Mouse (Mus musculus) forebrain, postnatal 0 days (tissue): Measurements from ENCODE around the gene Lrp4. TPM values are rescaled to one million over a fixed set of nuclear protein-coding genes. Genes with fewer than 3 reads are reported as not detected.
A peak's percentile ranks its signal among the peaks of the same experiment; 100 is the strongest.

Source experiments
- ATAC-seq: fragments of 200-750 bp; cut with Nextera tagmentation; 2 replicates; pipeline ENCODE4 v1.8.0; 2017; ENCODE audit warnings: mild to moderate bottlenecking, moderate library complexity
- DNase-seq: peaks from one replicate; pipeline ENCODE4 v3.0.0-alpha.2; 2015
- H3K27ac ChIP-seq: fragments of 300-500 bp; sonication (generic); 2 replicates; pipeline ENCODE4 v1.5.1; 2014; ENCODE audit warnings: low read depth, mild to moderate bottlenecking, antibody characterized with exemption, low read length, moderate library complexity, mixed read lengths
- H3K27me3 ChIP-seq: fragments of 300-500 bp; sonication (generic); 2 replicates; pipeline ENCODE4 v1.6.1; 2014; ENCODE audit warnings: mild to moderate bottlenecking, low read length, mixed read lengths; ENCODE audit not compliant: insufficient read depth
- H3K36me3 ChIP-seq: fragments of 300-500 bp; sonication (generic); 2 replicates; pipeline ENCODE4 v1.6.1; 2014; ENCODE audit warnings: mild to moderate bottlenecking, moderate library complexity; ENCODE audit not compliant: insufficient read depth
- H3K4me1 ChIP-seq: fragments of 300-500 bp; sonication (generic); 2 replicates; pipeline ENCODE4 v1.6.1; 2014; ENCODE audit warnings: antibody characterized with exemption; ENCODE audit not compliant: insufficient read depth
- H3K4me2 ChIP-seq: fragments of 300-500 bp; sonication (generic); 2 replicates; pipeline ENCODE4 v1.6.1; 2014; ENCODE audit warnings: low read depth, mild to moderate bottlenecking, moderate library complexity
- H3K4me3 ChIP-seq: fragments of 300-500 bp; sonication (generic); 2 replicates; pipeline ENCODE4 v1.5.1; 2014; ENCODE audit warnings: low read depth, low read length, mixed read lengths
- H3K9ac ChIP-seq: fragments of 300-500 bp; sonication (generic); 2 replicates; pipeline ENCODE4 v1.6.1; 2014; ENCODE audit warnings: mild to moderate bottlenecking
- H3K9me3 ChIP-seq: fragments of 300-500 bp; sonication (generic); 2 replicates; pipeline ENCODE4 v1.6.1; 2016; ENCODE audit warnings: low read length
- CTCF ChIP-seq: sonication (generic); IDR thresholded peaks from 2 replicates; pipeline ENCODE4 v1.5.1; 2016; ENCODE audit warnings: antibody characterized with exemption, control low read depth, low read depth
- WGBS: fragments of 180-500 bp; shearing (Covaris S2); extraction: QIAGEN DNeasy Blood & Tissue Kit; methylation state at CpG from one replicate; pipeline ENCODE4 v1.1.7; 2014; 5-methylcytosine and 5-hydroxymethylcytosine counted together
- polyA plus RNA-seq: library from polyadenylated mRNA; unstranded; fragments of >200 nt; fragmentation: Nextera tagmentation; extraction: Ambion mirVana; gene quantifications from 2 replicates; pipeline ENCODE4 v1.2.1, GENCODE M21; 2015
- total RNA-seq: library from RNA; depleted of rRNA; stranded (reverse); fragments of >200 nt; gene quantifications from 2 replicates; pipeline ENCODE4 v1.2.3, GENCODE M21; 2014

The Lrp4 gene
- total and polyA plus RNA-seq, 2 experiments from 2014 or later, result 4.1 to 13.7 TPM

- Histone ChIP-seq H3K9me3 (no peaks in the 10 kb centered on the region), H3K4me3 (peak overlapping the region; percentile 54), H3K27ac (peak overlapping the region; percentile 35), H3K4me1 (peaks cover 11% of the 10 kb centered on the region; the same call in 1 of the 2 replicates), H3K36me3 (no peaks in the 10 kb centered on the region), H3K27me3 (no peaks in the 10 kb centered on the region), H3K9ac (peak overlapping the region; percentile 51), H3K4me2 (peak overlapping the region; percentile 99)
- ATAC-seq (peak; percentile 30), DNase-seq (no peak)
- TF ChIP-seq CTCF, result no peak
- under 1% methylated on average over 21 of the region's 21 CpGs for WGBS
Observed at GRCm38 (mm10) chr2:91458252-91458672, 951 bp downstream of the Lrp4 start.

- peak overlapping the region; percentile 54 for H3K4me3 ChIP-seq
- no peaks in the 10 kb centered on the region for H3K36me3 ChIP-seq
- H3K9me3 ChIP-seq, result no peaks in the 10 kb centered on the region
- ATAC-seq, result peak; percentile 60
- peak overlapping the region; percentile 99 for H3K4me2 ChIP-seq
- H3K4me1 ChIP-seq, result peaks cover 13% of the 10 kb centered on the region; the same call in 1 of the 2 replicates
- H3K27me3 ChIP-seq, result no peaks in the 10 kb centered on the region
- WGBS, result under 1% methylated on average over 32 of the region's 32 CpGs
- peak; percentile 66 for DNase-seq
- peak overlapping the region; percentile 51 for H3K9ac ChIP-seq
- H3K27ac ChIP-seq, result peak overlapping the region; percentile 35; the same call in 1 of the 2 replicates
- peak; percentile 56 for TF ChIP-seq CTCF
Observed at GRCm38 (mm10) chr2:91458673-91459391, 1.5 kb downstream of the Lrp4 start.

- no peak for ATAC-seq
- Histone ChIP-seq H3K27ac (no peak overlapping the region), H3K4me1 (peaks cover 13% of the 10 kb centered on the region; the same call in 1 of the 2 replicates), H3K4me3 (no peak overlapping the region), H3K36me3 (no peaks in the 10 kb centered on the region), H3K9ac (no peak overlapping the region), H3K4me2 (no peak overlapping the region), H3K9me3 (no peaks in the 10 kb centered on the region), H3K27me3 (no peaks in the 10 kb centered on the region)
- 91% methylated on average over 6 of the region's 6 CpGs for WGBS
- no peak for DNase-seq
- peak; percentile 47 for TF ChIP-seq CTCF
Observed at GRCm38 (mm10) chr2:91460076-91460475, 2.8 kb downstream of the Lrp4 start.

- Histone ChIP-seq H3K4me2 (no peak overlapping the region), H3K9me3 (no peaks in the 10 kb centered on the region), H3K4me1 (peaks cover 13% of the 10 kb centered on the region; the same call in 1 of the 2 replicates), H3K36me3 (no peaks in the 10 kb centered on the region), H3K4me3 (no peak overlapping the region), H3K27me3 (no peaks in the 10 kb centered on the region), H3K27ac (no peak overlapping the region), H3K9ac (no peak overlapping the region)
- 76% methylated on average over 7 of the region's 7 CpGs for WGBS
- ATAC-seq (no peak), DNase-seq (no peak)
- no peak for TF ChIP-seq CTCF
Observed at GRCm38 (mm10) chr2:91460771-91461170, 3.5 kb downstream of the Lrp4 start.

- Histone ChIP-seq H3K4me3 (no peak overlapping the region), H3K9me3 (no peaks in the 10 kb centered on the region), H3K4me1 (peaks cover 9% of the 10 kb centered on the region; the same call in 1 of the 2 replicates), H3K36me3 (no peaks in the 10 kb centered on the region), H3K27ac (no peak overlapping the region), H3K9ac (no peak overlapping the region), H3K4me2 (no peak overlapping the region), H3K27me3 (no peaks in the 10 kb centered on the region)
- ATAC-seq (no peak), DNase-seq (no peak)
- 49% methylated on average over 3 of the region's 3 CpGs for WGBS
- no peak for TF ChIP-seq CTCF
Observed at GRCm38 (mm10) chr2:91461341-91461740, 4.0 kb downstream of the Lrp4 start.

GRCm38 (mm10) chr2:91462196-91462595 lies 4.9 kb downstream of the Lrp4 start:
- Histone ChIP-seq H3K36me3 (no peaks in the 10 kb centered on the region), H3K4me2 (peak overlapping the region; percentile 46), H3K27me3 (no peaks in the 10 kb centered on the region), H3K4me3 (no peak overlapping the region), H3K27ac (no peak overlapping the region), H3K4me1 (peaks cover 9% of the 10 kb centered on the region; the same call in 1 of the 2 replicates), H3K9me3 (no peaks in the 10 kb centered on the region), H3K9ac (no peak overlapping the region)
- TF ChIP-seq CTCF, result no peak
- DNase-seq (no peak), ATAC-seq (no peak)
- 10% methylated on average over 2 of the region's 2 CpGs for WGBS

- Histone ChIP-seq H3K9me3 (no peaks in the 10 kb centered on the region), H3K9ac (peak overlapping the region; percentile 45), H3K4me2 (peak overlapping the region; percentile 46), H3K4me3 (0 out of 2 replicates have a peak overlapping the region, but pooled peaks have one; percentile 5), H3K27ac (0 out of 2 replicates have a peak overlapping the region, but pooled peaks have one; percentile 36), H3K36me3 (no peaks in the 10 kb centered on the region), H3K27me3 (no peaks in the 10 kb centered on the region), H3K4me1 (peaks cover 9% of the 10 kb centered on the region; the same call in 1 of the 2 replicates)
- no peak for TF ChIP-seq CTCF
- 7% methylated on average over 12 of the region's 12 CpGs for WGBS
- DNase-seq, result peak; percentile 43
- ATAC-seq, result no peak
Observed at GRCm38 (mm10) chr2:91462681-91463080, 5.4 kb downstream of the Lrp4 start.
